Mouse (Mus musculus): ENCODE data around the gene Cd1d1. TPM values are rescaled to one million over a fixed set of nuclear protein-coding genes. Genes with fewer than 3 reads are reported as not detected.
"Not testable (repeated sequence)": the region's sequence is repeated elsewhere in the genome, so short reads cannot be mapped to it uniquely, and the experiment has no call there.

The Cd1d1 gene
- 20.1 and 29.0 TPM in 2 replicates for polyA plus RNA-seq (2016; fragmentation: Nextera tagmentation; extraction: Ambion mirVana)

DNA sequence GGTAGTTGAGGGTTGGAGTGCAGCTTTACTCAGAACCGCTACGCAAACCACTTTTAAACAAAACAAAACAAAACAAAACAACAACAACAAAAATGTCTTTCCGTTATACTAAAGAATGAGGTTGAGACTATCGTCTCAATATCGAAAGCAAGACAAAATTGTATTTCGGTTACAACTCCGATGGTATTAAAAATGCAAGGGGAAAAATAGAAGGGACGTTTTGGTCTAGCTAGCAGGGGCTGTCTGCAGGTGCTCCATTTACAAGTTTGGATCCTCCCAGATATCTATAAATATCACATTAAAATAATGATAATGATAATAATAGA lies at the start of gene Cd1d1:
TSS of gene Cd1d1 (minus strand) at position 27 of the 326 bp plus-strand sequence.
- Histone ChIP-seq H3K27ac (replicated peaks) (peak within 1 kb of the TSS; percentile 93), H3K27me3 (ENCODE audit: low read depth, poor library complexity, severe bottlenecking) (0 out of 2 replicates have a peak, but pooled peaks cover 8% of the 10 kb centered on the region), H3K36me3 (no peaks in the 10 kb centered on the region), H3K4me1 (peaks cover 17% of the 10 kb centered on the region), H3K9me3 (replicated peaks) (no peaks in the 10 kb centered on the region), H3K4me3 (peak within 1 kb of the TSS; percentile 69)
- DNase-seq (ENCODE audit: low spot score) = no peak
- 44% methylated on average over 8 of the region's 8 CpGs for WGBS

DNA sequence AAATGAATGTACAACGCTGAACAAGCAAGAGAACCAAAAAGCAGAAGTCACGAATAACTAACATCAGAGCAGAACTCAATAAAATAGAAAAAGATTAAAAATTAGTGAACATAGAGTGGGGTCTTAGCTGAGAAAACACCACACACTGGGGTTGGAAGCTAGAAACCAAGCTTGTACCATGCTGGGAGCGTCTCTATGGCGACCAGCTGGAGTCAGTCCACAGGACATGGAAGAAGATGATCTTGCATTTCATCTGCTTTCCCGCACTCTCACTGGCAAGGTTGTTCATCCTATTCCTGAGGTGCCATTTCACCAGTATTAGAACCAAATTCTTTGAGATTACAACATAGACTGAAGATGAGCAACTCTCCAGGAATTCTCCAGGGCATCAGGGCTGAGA lies 48.6 kb upstream of the Cd1d1 start:
- Histone ChIP-seq H3K9me3 (replicated peaks) (no peaks in the 10 kb centered on the region), H3K4me1 (0 out of 2 replicates have a peak, but pooled peaks cover 2% of the 10 kb centered on the region), H3K36me3 (no peaks in the 10 kb centered on the region), H3K27me3 (ENCODE audit: low read depth, poor library complexity, severe bottlenecking) (no peaks in the 10 kb centered on the region), H3K27ac (replicated peaks) (no peak overlapping the region), H3K4me3 (no peak overlapping the region)
- WGBS = 86% methylated on average over 5 of the region's 5 CpGs
- no peak for DNase-seq (ENCODE audit: low spot score)

GRCm38 (mm10) chr3:87041733-87042132 lies 42.5 kb upstream of the Cd1d1 start:
- no peaks in the 10 kb centered on the region for H3K36me3 ChIP-seq
- no peak overlapping the region for H3K4me3 ChIP-seq
- 86% methylated on average over 2 of the region's 2 CpGs for WGBS
- H3K9me3 ChIP-seq (replicated peaks) = no peaks in the 10 kb centered on the region
- H3K4me1 ChIP-seq = no peaks in the 10 kb centered on the region
- H3K27me3 ChIP-seq (ENCODE audit: low read depth, poor library complexity, severe bottlenecking) = no peaks in the 10 kb centered on the region
- no peak overlapping the region for H3K27ac ChIP-seq (replicated peaks)
- no peak for DNase-seq (ENCODE audit: low spot score)

DNA sequence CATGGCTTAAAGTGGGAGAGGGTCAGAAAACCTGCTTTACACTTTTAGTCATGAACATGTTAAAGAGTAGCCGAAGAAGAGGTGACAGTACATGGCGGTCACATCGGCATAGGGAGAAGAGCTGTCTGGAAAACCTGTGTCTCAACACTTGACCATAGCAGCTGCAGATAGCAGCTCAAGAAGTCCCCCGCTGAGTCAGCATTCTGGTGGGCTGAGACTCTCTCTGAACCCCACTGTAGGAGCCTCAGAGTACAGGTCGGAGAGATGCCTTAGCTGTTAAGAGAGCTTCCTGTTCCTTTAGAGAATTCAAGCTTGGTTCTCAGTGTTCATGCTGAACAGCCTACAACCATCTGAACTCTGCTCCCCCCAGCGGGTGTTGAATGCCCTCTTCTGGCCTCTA lies 39.3 kb upstream of the Cd1d1 start:
- Histone ChIP-seq H3K36me3 (no peaks in the 10 kb centered on the region), H3K9me3 (replicated peaks) (no peaks in the 10 kb centered on the region), H3K4me3 (no peak overlapping the region), H3K27ac (replicated peaks) (no peak overlapping the region), H3K4me1 (no peaks in the 10 kb centered on the region), H3K27me3 (ENCODE audit: low read depth, poor library complexity, severe bottlenecking) (no peaks in the 10 kb centered on the region)
- WGBS = 84% methylated on average over 6 of the region's 6 CpGs
- DNase-seq (ENCODE audit: low spot score) = no peak

GRCm38 (mm10) chr3:87034061-87034460 lies 34.8 kb upstream of the Cd1d1 start:
- DNase-seq (ENCODE audit: low spot score) = no peak
- WGBS = 89% methylated on average over 4 of the region's 4 CpGs

GRCm38 (mm10) chr3:87033357-87033756 lies 34.1 kb upstream of the Cd1d1 start:
- WGBS = 23% methylated on average over 8 of the region's 8 CpGs
- Histone ChIP-seq H3K9me3 (replicated peaks) (no peaks in the 10 kb centered on the region), H3K36me3 (no peaks in the 10 kb centered on the region), H3K4me1 (no peaks in the 10 kb centered on the region), H3K27me3 (ENCODE audit: low read depth, poor library complexity, severe bottlenecking) (no peaks in the 10 kb centered on the region), H3K4me3 (no peak overlapping the region), H3K27ac (replicated peaks) (no peak overlapping the region)
- peak; percentile 72 for DNase-seq (ENCODE audit: low spot score)

More at GRCm38 (mm10) chr3:87034061-87034460, 34.8 kb upstream of the Cd1d1 start:
- H3K36me3 ChIP-seq = no peaks in the 10 kb centered on the region
- H3K4me3 ChIP-seq = no peak overlapping the region
- no peaks in the 10 kb centered on the region for H3K27me3 ChIP-seq (ENCODE audit: low read depth, poor library complexity, severe bottlenecking)
- no peaks in the 10 kb centered on the region for H3K4me1 ChIP-seq
- H3K9me3 ChIP-seq (replicated peaks) = no peaks in the 10 kb centered on the region
- no peak overlapping the region for H3K27ac ChIP-seq (replicated peaks)

GRCm38 (mm10) chr3:87030855-87031254 lies 31.6 kb upstream of the Cd1d1 start:
- Histone ChIP-seq H3K27ac (replicated peaks) (no peak overlapping the region), H3K4me3 (no peak overlapping the region), H3K36me3 (no peaks in the 10 kb centered on the region), H3K27me3 (ENCODE audit: low read depth, poor library complexity, severe bottlenecking) (no peaks in the 10 kb centered on the region), H3K9me3 (replicated peaks) (no peaks in the 10 kb centered on the region), H3K4me1 (no peaks in the 10 kb centered on the region)
- WGBS = 22% methylated on average over 6 of the region's 6 CpGs
- peak; percentile 66 for DNase-seq (ENCODE audit: low spot score)

DNA sequence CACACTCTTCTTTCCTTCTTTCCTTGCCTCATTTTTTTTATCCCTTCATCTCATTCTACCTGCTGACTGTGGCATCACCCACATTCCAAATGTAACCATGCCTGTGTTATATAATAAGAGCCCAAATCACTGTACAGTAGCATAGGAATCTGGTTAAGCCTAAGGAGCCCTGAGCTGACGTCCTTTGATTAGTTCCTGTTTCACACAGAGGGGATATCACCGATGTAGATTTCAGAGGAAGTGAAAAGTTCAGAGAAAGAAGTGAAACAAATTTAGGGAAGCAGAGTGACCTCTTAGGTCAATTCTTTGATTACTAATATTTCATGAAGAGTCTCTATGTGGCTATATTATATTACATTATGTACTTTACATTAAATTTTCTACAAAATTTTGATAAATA lies 18.5 kb upstream of the Cd1d1 start:
- Histone ChIP-seq H3K36me3 (no peaks in the 10 kb centered on the region), H3K4me3 (no peak overlapping the region), H3K4me1 (peaks cover 4% of the 10 kb centered on the region; the same call in 1 of the 2 replicates), H3K27me3 (ENCODE audit: low read depth, poor library complexity, severe bottlenecking) (no peaks in the 10 kb centered on the region), H3K27ac (replicated peaks) (no peak overlapping the region), H3K9me3 (replicated peaks) (no peaks in the 10 kb centered on the region)
- DNase-seq (ENCODE audit: low spot score) = no peak
- 85% methylated on average over 2 of the region's 2 CpGs for WGBS

GRCm38 (mm10) chr3:87017001-87017400 lies 17.8 kb upstream of the Cd1d1 start:
- H3K36me3 ChIP-seq = no peaks in the 10 kb centered on the region
- no peak overlapping the region for H3K27ac ChIP-seq (replicated peaks)
- H3K27me3 ChIP-seq (ENCODE audit: low read depth, poor library complexity, severe bottlenecking) = no peaks in the 10 kb centered on the region
- H3K9me3 ChIP-seq (replicated peaks) = no peaks in the 10 kb centered on the region
- H3K4me3 ChIP-seq = no peak overlapping the region
- no peak for DNase-seq (ENCODE audit: low spot score)
- H3K4me1 ChIP-seq = peaks cover 4% of the 10 kb centered on the region; the same call in 1 of the 2 replicates
- WGBS = 90% methylated on average over 1 of the region's 1 CpGs

DNA sequence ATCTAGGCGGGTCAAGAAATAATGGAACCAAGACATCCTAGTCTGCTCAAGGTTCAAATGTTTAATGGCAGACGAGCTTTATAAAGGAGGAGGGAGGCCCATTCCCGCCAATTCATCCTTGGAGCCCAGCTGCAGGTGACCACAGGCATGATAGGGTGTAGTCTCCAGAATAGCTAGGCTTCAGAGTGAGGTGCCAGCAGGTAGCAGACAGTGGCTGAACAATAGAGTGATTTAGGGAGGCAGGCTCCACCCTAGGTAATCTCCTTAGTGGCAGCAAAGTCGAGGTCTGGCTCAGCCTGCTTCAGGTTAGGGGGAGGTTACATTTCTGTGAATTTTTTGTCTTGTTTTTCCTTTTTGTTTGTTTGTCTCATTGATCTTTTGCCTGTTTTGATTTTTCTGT lies 16.7 kb upstream of the Cd1d1 start:
- H3K4me1 ChIP-seq = peaks cover 4% of the 10 kb centered on the region; the same call in 1 of the 2 replicates
- H3K36me3 ChIP-seq = no peaks in the 10 kb centered on the region
- no peaks in the 10 kb centered on the region for H3K9me3 ChIP-seq (replicated peaks)
- H3K4me3 ChIP-seq = no peak overlapping the region
- WGBS = 43% methylated on average over 4 of the region's 4 CpGs
- H3K27ac ChIP-seq (replicated peaks) = no peak overlapping the region
- H3K27me3 ChIP-seq (ENCODE audit: low read depth, poor library complexity, severe bottlenecking) = no peaks in the 10 kb centered on the region
- DNase-seq (ENCODE audit: low spot score) = no peak

DNA sequence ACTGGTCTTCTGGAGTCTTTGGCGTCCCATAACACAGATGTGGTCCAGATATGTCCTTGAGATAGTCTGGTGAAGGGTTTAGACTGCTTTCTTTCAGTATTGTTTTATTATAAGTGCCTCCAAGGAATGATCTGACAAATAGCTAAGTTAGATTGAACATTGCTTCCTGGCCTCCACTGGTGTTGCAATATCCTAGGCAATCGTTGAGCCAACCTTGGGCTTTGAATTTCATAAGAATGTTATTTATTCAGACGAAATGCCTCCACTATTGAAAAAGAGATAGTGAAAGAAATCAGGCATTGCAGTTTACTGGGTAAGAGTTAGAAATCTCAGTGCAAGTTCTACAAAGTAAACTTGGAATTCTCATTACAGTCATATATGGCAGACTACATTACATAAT lies 13.2 kb upstream of the Cd1d1 start:
- H3K4me1 ChIP-seq; H3K36me3 ChIP-seq; H3K27ac ChIP-seq (replicated peaks); DNase-seq (ENCODE audit: low spot score); H3K27me3 ChIP-seq (ENCODE audit: low read depth, poor library complexity, severe bottlenecking); H3K9me3 ChIP-seq (replicated peaks); H3K4me3 ChIP-seq: not testable (repeated sequence)
- 87% methylated on average over 3 of the region's 3 CpGs for WGBS

DNA sequence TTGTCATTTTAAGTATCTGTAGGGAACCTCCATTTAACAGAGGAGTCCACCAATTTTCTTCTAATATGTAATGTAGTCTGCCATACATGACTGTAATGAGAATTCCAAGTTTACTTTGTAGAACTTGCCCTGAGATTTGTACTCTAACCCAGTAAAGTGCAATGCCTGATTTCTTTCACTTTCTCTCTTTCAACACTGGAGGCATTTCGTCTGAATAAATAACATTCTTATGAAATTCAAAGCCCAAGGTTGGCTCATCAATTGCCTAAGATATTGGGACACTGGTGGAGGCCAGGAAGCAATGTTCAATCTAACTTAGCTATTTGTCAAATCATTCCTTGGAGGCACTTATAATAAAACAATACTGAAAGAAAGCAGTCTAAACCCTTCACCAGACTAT lies 9.0 kb upstream of the Cd1d1 start:
- H3K4me3 ChIP-seq; H3K36me3 ChIP-seq; H3K9me3 ChIP-seq (replicated peaks); H3K27me3 ChIP-seq (ENCODE audit: low read depth, poor library complexity, severe bottlenecking); H3K27ac ChIP-seq (replicated peaks); H3K4me1 ChIP-seq; DNase-seq (ENCODE audit: low spot score): not testable (repeated sequence)
- WGBS = 84% methylated on average over 1 of the region's 1 CpGs

DNA sequence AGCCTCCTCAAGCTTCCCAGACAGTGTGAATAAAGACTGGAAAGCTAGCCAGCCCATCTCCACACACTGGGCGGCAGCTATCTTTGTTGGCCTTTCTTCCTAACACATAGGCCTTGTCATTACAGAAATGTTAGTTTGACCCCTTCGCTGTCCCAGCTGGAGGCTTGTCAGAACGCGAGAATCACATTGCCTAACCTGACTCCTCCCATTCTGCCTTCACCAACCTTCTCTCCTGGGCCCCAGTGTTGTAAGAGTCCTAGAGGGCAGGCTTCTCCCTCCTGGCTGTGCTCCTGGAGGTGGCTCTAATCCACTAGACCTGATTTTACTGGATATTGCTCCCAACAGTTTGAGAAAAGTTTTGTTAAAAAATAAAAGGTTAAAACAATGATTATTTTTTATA lies 1.4 kb upstream of the Cd1d1 start:
- H3K4me1 ChIP-seq = peaks cover 17% of the 10 kb centered on the region
- no peak overlapping the region for H3K27ac ChIP-seq (replicated peaks)
- no peak for DNase-seq (ENCODE audit: low spot score)
- H3K27me3 ChIP-seq (ENCODE audit: low read depth, poor library complexity, severe bottlenecking) = 0 out of 2 replicates have a peak, but pooled peaks cover 8% of the 10 kb centered on the region
- H3K4me3 ChIP-seq = no peak overlapping the region
- WGBS = 19% methylated on average over 4 of the region's 4 CpGs
- no peaks in the 10 kb centered on the region for H3K9me3 ChIP-seq (replicated peaks)
- no peaks in the 10 kb centered on the region for H3K36me3 ChIP-seq

- H3K27me3 ChIP-seq (ENCODE audit: low read depth, poor library complexity, severe bottlenecking) = 0 out of 2 replicates have a peak, but pooled peaks cover 8% of the 10 kb centered on the region
- no peaks in the 10 kb centered on the region for H3K9me3 ChIP-seq (replicated peaks)
- no peaks in the 10 kb centered on the region for H3K36me3 ChIP-seq
- H3K27ac ChIP-seq (replicated peaks) = peak overlapping the region; percentile 93; the same call in 1 of the 2 replicates
- no peak overlapping the region for H3K4me3 ChIP-seq
- H3K4me1 ChIP-seq = peaks cover 17% of the 10 kb centered on the region
- no peak for DNase-seq (ENCODE audit: low spot score)
- WGBS = 89% methylated on average over 12 of the region's 12 CpGs
These were observed 810 bp upstream of the Cd1d1 start for GRCm38 (mm10) chr3:87000051-87000450.

Data from midbrain, embryonic 10.5 days (tissue).